Mouse (Mus musculus): Measurements from ENCODE around the gene Sec14l5. TPM values are rescaled to one million over a fixed set of nuclear protein-coding genes. Genes with fewer than 3 reads are reported as not detected.
A peak's percentile ranks its signal among the peaks of the same experiment; 100 is the strongest.

The Sec14l5 gene
- total and polyA plus RNA-seq, 2 experiments from 2014 or later, result 0.08 to 0.48 TPM

GRCm38 (mm10) chr16:5232982-5233381 is 86.1 kb downstream of the Sec14l5 start:
- no peak for TF ChIP-seq CTCF (IDR thresholded peaks at IDR 0.05; ENCODE audit: low read depth)
- Histone ChIP-seq H3K27ac (ENCODE audit: low read depth, low read length) (no peak overlapping the region), H3K4me1 (ENCODE audit: insufficient read depth) (peaks cover 4% of the 10 kb centered on the region; the same call in 1 of the 2 replicates), H3K4me3 (ENCODE audit: low read depth, low read length) (peak overlapping the region; percentile 80), H3K4me2 (ENCODE audit: low read depth) (peak overlapping the region; percentile 86), H3K9me3 (ENCODE audit: low read length) (no peaks in the 10 kb centered on the region), H3K36me3 (ENCODE audit: insufficient read depth) (no peaks in the 10 kb centered on the region), H3K9ac (0 out of 2 replicates have a peak overlapping the region, but pooled peaks have one; percentile 75), H3K27me3 (ENCODE audit: insufficient read depth, low read length) (no peaks in the 10 kb centered on the region; the same call in 1 of the 2 replicates)
- no peak for DNase-seq
- 69% methylated on average over 4 of the region's 4 CpGs for WGBS
- no peak for ATAC-seq

GRCm38 (mm10) chr16:5233418-5234313 is 86.8 kb downstream of the Sec14l5 start, which contains the start of gene Alg1:
Gene Alg1 (plus strand): TSS chr16:5233621.
- Histone ChIP-seq H3K27ac (ENCODE audit: low read depth, low read length) (peak within 1 kb of the TSS; percentile 78), H3K27me3 (ENCODE audit: insufficient read depth, low read length) (no peaks in the 10 kb centered on the region; the same call in 1 of the 2 replicates), H3K9ac (peak within 1 kb of the TSS; percentile 75), H3K9me3 (ENCODE audit: low read length) (no peaks in the 10 kb centered on the region), H3K36me3 (ENCODE audit: insufficient read depth) (peaks cover 5% of the 10 kb centered on the region; the same call in 1 of the 2 replicates), H3K4me3 (ENCODE audit: low read depth, low read length) (peak within 1 kb of the TSS; percentile 80), H3K4me1 (ENCODE audit: insufficient read depth) (peaks cover 4% of the 10 kb centered on the region; the same call in 1 of the 2 replicates), H3K4me2 (ENCODE audit: low read depth) (peak within 1 kb of the TSS; percentile 86)
- TF ChIP-seq CTCF (IDR thresholded peaks at IDR 0.05; ENCODE audit: low read depth), result peak; percentile 21; the same call in 1 of the 2 replicates
- peak; percentile 96 for DNase-seq
- 4% methylated on average over 47 of the region's 47 CpGs for WGBS
- ATAC-seq, result peak; percentile 98

Small RNA genes lying within 50 kb of the gene (microRNA-seq; reads per million reads assigned to microRNA genes)
- gene Gm23689, result 0 reads per million in 2 experiments
- 0 reads per million in 2 experiments for gene Gm26095
- 0 reads per million in 2 experiments for gene Mir6364

Other genes starting within 250 kb of the Sec14l5 start
- gene Nudt16l1, start 208.3 kb upstream of the Sec14l5 start, total RNA-seq (2014; rRNA removed), result 36.6 and 40.0 TPM in 2 replicates
- 133 and 140 TPM in 2 replicates for gene Nudt16l1, start 208.3 kb upstream of the Sec14l5 start, polyA plus RNA-seq (2015; fragmentation: Nextera tagmentation; extraction: Ambion mirVana)
- 55.6 and 58.6 TPM in 2 replicates for gene Anks3, start 182.9 kb upstream of the Sec14l5 start, total RNA-seq (2014; rRNA removed)
- 34.8 and 37.6 TPM in 2 replicates for gene Anks3, start 182.9 kb upstream of the Sec14l5 start, polyA plus RNA-seq (2015; fragmentation: Nextera tagmentation; extraction: Ambion mirVana)
- not detected in 2 replicates for gene Sept12, start 149.3 kb upstream of the Sec14l5 start, total RNA-seq (2014; rRNA removed)
- not detected in 2 replicates for gene Sept12, start 149.3 kb upstream of the Sec14l5 start, polyA plus RNA-seq (2015; fragmentation: Nextera tagmentation; extraction: Ambion mirVana)
- gene Smim22, start 139.8 kb upstream of the Sec14l5 start, total RNA-seq (2014; rRNA removed), result not detected in 2 replicates
- 0.87 and 1.8 TPM in 2 replicates for gene Smim22, start 139.8 kb upstream of the Sec14l5 start, polyA plus RNA-seq (2015; fragmentation: Nextera tagmentation; extraction: Ambion mirVana)
- 55.3 and 75.3 TPM in 2 replicates for gene Rogdi, start 133.6 kb upstream of the Sec14l5 start, total RNA-seq (2014; rRNA removed)
- gene Rogdi, start 133.6 kb upstream of the Sec14l5 start, polyA plus RNA-seq (2015; fragmentation: Nextera tagmentation; extraction: Ambion mirVana), result 107 and 130 TPM in 2 replicates
- gene Glyr1, start 97.2 kb upstream of the Sec14l5 start, total RNA-seq (2014; rRNA removed), result 180 and 186 TPM in 2 replicates
- 138 and 157 TPM in 2 replicates for gene Glyr1, start 97.2 kb upstream of the Sec14l5 start, polyA plus RNA-seq (2015; fragmentation: Nextera tagmentation; extraction: Ambion mirVana)
- gene Ubn1, start 97.1 kb upstream of the Sec14l5 start, total RNA-seq (2014; rRNA removed), result 24.2 and 34.9 TPM in 2 replicates
- gene Ubn1, start 97.1 kb upstream of the Sec14l5 start, polyA plus RNA-seq (2015; fragmentation: Nextera tagmentation; extraction: Ambion mirVana), result 4.7 and 7.0 TPM in 2 replicates
- 0.08 and 0.10 TPM in 2 replicates for gene Ppl, start 14.7 kb upstream of the Sec14l5 start, total RNA-seq (2014; rRNA removed)
- 0.03 and 0.07 TPM in 2 replicates for gene Ppl, start 14.7 kb upstream of the Sec14l5 start, polyA plus RNA-seq (2015; fragmentation: Nextera tagmentation; extraction: Ambion mirVana)
- 6.5 and 8.9 TPM in 2 replicates for gene Nagpa, start 56.9 kb downstream of the Sec14l5 start, total RNA-seq (2014; rRNA removed)
- gene Nagpa, start 56.9 kb downstream of the Sec14l5 start, polyA plus RNA-seq (2015; fragmentation: Nextera tagmentation; extraction: Ambion mirVana), result 7.0 and 8.8 TPM in 2 replicates
- 17.2 and 21.8 TPM in 2 replicates for gene AU021092, start 75.2 kb downstream of the Sec14l5 start, total RNA-seq (2014; rRNA removed)
- gene AU021092, start 75.2 kb downstream of the Sec14l5 start, polyA plus RNA-seq (2015; fragmentation: Nextera tagmentation; extraction: Ambion mirVana), result 9.8 and 10.9 TPM in 2 replicates
- 39.7 and 41.1 TPM in 2 replicates for gene Alg1, start 86.5 kb downstream of the Sec14l5 start, total RNA-seq (2014; rRNA removed)
- 38.9 and 43.7 TPM in 2 replicates for gene Alg1, start 86.5 kb downstream of the Sec14l5 start, polyA plus RNA-seq (2015; fragmentation: Nextera tagmentation; extraction: Ambion mirVana)
- gene Eef2kmt, start 108.9 kb downstream of the Sec14l5 start, total RNA-seq (2014; rRNA removed), result 6.3 and 8.3 TPM in 2 replicates
- 6.7 TPM in 2 replicates for gene Eef2kmt, start 108.9 kb downstream of the Sec14l5 start, polyA plus RNA-seq (2015; fragmentation: Nextera tagmentation; extraction: Ambion mirVana)

Measured in forebrain, postnatal 0 days (tissue).